Mouse (Mus musculus) forebrain, embryonic 14.5 days (tissue): ENCODE results near the gene Sdc3. TPM values are rescaled to one million over a fixed set of nuclear protein-coding genes. Genes with fewer than 3 reads are reported as not detected.
A peak's percentile ranks its signal among the peaks of the same experiment; 100 is the strongest.

ENCODE experiments used
- ATAC-seq: fragments of 200-750 bp; cut with Nextera tagmentation; 2 replicates; pipeline ENCODE4 v1.8.0; 2017; ENCODE audit warnings: mild to moderate bottlenecking, moderate library complexity
- DNase-seq: peaks from one replicate; pipeline ENCODE4 v3.0.0-alpha.2; 2015; ENCODE audit warnings: low spot score
- H3K27ac ChIP-seq: fragments of 300-500 bp; sonication (generic); 2 replicates; pipeline ENCODE4 v1.5.1; 2014; ENCODE audit warnings: low read depth, mild to moderate bottlenecking, control low read depth, low read length, moderate library complexity
- H3K27me3 ChIP-seq: fragments of 300-500 bp; sonication (generic); replicated peaks from 2 replicates; pipeline ENCODE4 v1.6.1; 2014; ENCODE audit warnings: low read length, control low read depth, mixed read lengths; ENCODE audit not compliant: control insufficient read depth, insufficient read depth
- H3K36me3 ChIP-seq: fragments of 300-500 bp; sonication (generic); 2 replicates; pipeline ENCODE4 v1.6.1; 2014; ENCODE audit warnings: low read length, control low read depth; ENCODE audit not compliant: control insufficient read depth, insufficient read depth
- H3K4me1 ChIP-seq: fragments of 300-500 bp; sonication (generic); 2 replicates; pipeline ENCODE4 v1.6.1; 2014; ENCODE audit warnings: antibody characterized with exemption, low read length, control low read depth; ENCODE audit not compliant: control insufficient read depth, insufficient read depth
- H3K4me2 ChIP-seq: fragments of 300-500 bp; sonication (generic); 2 replicates; pipeline ENCODE4 v1.6.1; 2014; ENCODE audit warnings: mild to moderate bottlenecking, control low read depth, low read length
- H3K4me3 ChIP-seq: fragments of 300-500 bp; sonication (generic); 2 replicates; pipeline ENCODE4 v1.5.1; 2014; ENCODE audit warnings: low read depth, low read length, control low read depth
- H3K9ac ChIP-seq: fragments of 300-500 bp; sonication (generic); 2 replicates; pipeline ENCODE4 v1.6.1; 2014; ENCODE audit warnings: mild to moderate bottlenecking, low read length, control low read depth, moderate library complexity
- H3K9me3 ChIP-seq: fragments of 300-500 bp; sonication (generic); replicated peaks from 2 replicates; pipeline ENCODE4 v1.6.1; 2016; ENCODE audit warnings: low read length, control low read depth, mixed read lengths; ENCODE audit not compliant: control insufficient read depth
- WGBS: fragments of 180-500 bp; shearing (Covaris S2); extraction: QIAGEN DNeasy Blood & Tissue Kit; methylation state at CpG from one replicate; pipeline ENCODE4 v1.1.7; 2014; 5-methylcytosine and 5-hydroxymethylcytosine counted together
- polyA plus RNA-seq: library from polyadenylated mRNA; unstranded; fragments of >200 nt; fragmentation: Nextera tagmentation; extraction: Ambion mirVana; gene quantifications from 2 replicates; pipeline ENCODE4 v1.2.1, GENCODE M21; 2014

Gene Sdc3
- polyA plus RNA-seq, 1 experiment from 2014 or later: 47.6 TPM

DNA sequence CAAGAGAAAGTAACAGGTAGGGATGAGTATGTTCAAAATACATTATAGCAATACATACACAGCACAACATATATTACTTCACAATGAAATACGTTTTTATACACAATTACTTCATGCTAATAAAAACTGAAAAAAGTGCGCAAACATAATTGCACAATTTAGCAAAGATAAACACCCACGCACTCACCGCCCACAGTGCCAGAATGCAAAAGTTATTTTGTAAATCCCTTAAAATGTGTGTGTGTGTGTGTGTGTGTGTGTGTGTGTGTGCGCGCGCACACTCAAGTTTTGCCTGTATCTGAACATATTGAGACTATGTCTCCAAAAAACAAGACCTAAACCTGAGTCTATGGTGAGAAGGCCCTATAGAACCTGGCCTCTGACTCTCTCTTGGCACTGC lies 66.5 kb downstream of the Sdc3 start:
- Histone ChIP-seq H3K4me1 (peaks cover 7% of the 10 kb centered on the region), H3K36me3 (no peaks in the 10 kb centered on the region), H3K9ac (no peak overlapping the region), H3K27ac (no peak overlapping the region), H3K9me3 (no peaks in the 10 kb centered on the region), H3K4me2 (no peak overlapping the region), H3K4me3 (no peak overlapping the region), H3K27me3 (peaks cover 25% of the 10 kb centered on the region; the same call in 1 of the 2 replicates)
- DNase-seq (no peak), ATAC-seq (no peak)
- 94% methylated on average over 7 of the region's 7 CpGs for WGBS

DNA sequence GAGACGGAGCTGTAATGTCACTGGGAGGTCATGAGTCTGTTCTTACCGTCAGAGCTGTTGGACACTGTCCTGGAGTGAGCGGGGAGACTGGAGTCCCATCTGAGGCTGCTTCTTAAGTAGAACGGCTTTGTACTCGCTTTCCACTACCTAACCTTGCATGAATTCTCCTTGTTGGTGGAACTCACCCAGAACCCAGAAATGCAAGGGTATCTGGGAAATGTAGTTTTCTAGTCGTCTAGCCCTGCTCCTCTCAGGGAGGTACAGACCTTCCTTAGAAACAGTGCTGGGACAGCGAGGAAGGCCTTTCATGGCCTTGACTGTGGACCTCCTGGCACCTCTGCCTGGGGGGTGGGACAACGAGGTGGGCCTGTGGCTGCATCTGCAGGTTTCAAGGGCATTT lies 67.1 kb downstream of the Sdc3 start:
- Histone ChIP-seq H3K27ac (no peak overlapping the region), H3K4me1 (peaks cover 7% of the 10 kb centered on the region), H3K4me2 (no peak overlapping the region), H3K4me3 (no peak overlapping the region), H3K9me3 (no peaks in the 10 kb centered on the region), H3K36me3 (no peaks in the 10 kb centered on the region), H3K9ac (no peak overlapping the region), H3K27me3 (peaks cover 29% of the 10 kb centered on the region; the same call in 1 of the 2 replicates)
- DNase-seq (no peak), ATAC-seq (no peak)
- 71% methylated on average over 8 of the region's 8 CpGs for WGBS

DNA sequence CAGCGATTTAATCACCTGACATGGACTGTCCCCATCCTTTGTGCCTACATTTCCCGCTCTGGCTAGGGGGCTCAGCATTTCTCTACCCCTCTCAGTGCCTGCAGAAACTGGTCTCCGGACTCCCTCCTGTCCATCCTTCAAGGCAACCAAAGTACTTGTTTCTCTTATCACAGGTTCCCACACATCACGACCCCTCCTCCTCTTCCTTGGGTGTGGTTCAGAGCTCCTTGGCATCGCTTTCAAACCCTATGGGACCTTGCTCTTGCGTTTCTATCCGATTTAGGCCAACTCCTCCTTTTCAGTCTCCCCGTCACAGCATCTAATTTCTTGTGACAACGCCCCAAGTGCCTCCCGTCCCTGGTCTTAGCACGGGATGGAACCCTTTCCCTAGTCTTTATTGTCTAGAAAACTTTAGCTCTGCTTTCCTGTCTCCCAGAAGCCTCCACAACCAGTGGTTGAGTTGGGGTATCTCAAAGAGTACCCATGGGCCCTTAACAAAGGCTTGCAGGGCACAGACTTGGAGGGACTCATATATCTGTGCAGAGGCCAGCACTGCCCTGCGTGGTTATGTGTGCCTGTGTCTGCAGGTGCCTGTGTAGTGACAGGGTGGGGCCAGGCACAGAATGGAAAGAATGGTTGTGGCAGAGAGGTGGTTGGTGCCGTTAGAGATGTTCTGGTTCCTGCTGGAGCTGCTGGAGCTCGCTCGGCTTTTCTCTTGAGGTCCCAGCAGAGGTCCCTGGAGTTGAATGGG lies 68.7 kb downstream of the Sdc3 start:
- DNase-seq (no peak), ATAC-seq (peak; percentile 46)
- H3K4me1 ChIP-seq: peaks cover 20% of the 10 kb centered on the region
- 55% methylated on average over 15 of the region's 15 CpGs for WGBS
- no peaks in the 10 kb centered on the region for H3K9me3 ChIP-seq
- 0 out of 2 replicates have a peak overlapping the region, but pooled peaks have one; percentile 15 for H3K4me3 ChIP-seq
- peaks cover 29% of the 10 kb centered on the region; the same call in 1 of the 2 replicates for H3K27me3 ChIP-seq
- no peaks in the 10 kb centered on the region for H3K36me3 ChIP-seq
- H3K4me2 ChIP-seq: peak overlapping the region; percentile 42
- H3K9ac ChIP-seq: no peak overlapping the region
- H3K27ac ChIP-seq: peak overlapping the region; percentile 35; the same call in 1 of the 2 replicates

DNA sequence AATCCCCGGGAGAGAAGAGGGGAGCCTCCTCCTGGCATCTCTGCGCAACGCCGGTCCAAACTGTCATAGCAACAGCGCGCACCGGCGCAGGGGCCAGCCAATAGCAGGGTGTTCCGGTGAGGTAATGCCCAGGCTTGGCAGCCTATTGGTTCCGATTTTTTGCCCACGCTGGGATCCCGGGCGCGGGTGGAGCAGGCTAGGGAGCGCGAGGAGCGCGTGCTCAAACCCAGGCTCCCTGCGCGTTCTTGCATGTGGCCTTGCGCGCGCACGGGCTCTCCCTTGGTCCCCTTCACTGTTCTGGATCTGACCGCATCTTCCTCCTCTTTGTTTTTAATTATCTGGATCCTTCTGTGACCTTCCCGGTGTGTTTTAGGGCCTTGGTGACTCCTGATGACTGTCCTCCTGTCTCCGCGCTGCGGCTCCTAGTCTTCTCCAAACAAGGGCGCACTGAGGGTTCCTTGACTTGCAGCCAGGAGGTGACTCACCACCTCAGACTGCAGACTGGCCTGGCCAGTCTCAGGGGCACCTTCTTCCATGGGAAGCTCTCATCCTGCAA lies 69.4 kb downstream of the Sdc3 start:
- peak overlapping the region; percentile 15 for H3K4me3 ChIP-seq
- DNase-seq (peak; percentile 93), ATAC-seq (peak; percentile 91)
- WGBS: 2% methylated on average over 30 of the region's 30 CpGs
- peak overlapping the region; percentile 35; the same call in 1 of the 2 replicates for H3K9ac ChIP-seq
- H3K4me1 ChIP-seq: peaks cover 25% of the 10 kb centered on the region
- H3K36me3 ChIP-seq: no peaks in the 10 kb centered on the region
- peaks cover 33% of the 10 kb centered on the region for H3K27me3 ChIP-seq
- peak overlapping the region; percentile 35; the same call in 1 of the 2 replicates for H3K27ac ChIP-seq
- no peaks in the 10 kb centered on the region for H3K9me3 ChIP-seq
- peak overlapping the region; percentile 42 for H3K4me2 ChIP-seq

DNA sequence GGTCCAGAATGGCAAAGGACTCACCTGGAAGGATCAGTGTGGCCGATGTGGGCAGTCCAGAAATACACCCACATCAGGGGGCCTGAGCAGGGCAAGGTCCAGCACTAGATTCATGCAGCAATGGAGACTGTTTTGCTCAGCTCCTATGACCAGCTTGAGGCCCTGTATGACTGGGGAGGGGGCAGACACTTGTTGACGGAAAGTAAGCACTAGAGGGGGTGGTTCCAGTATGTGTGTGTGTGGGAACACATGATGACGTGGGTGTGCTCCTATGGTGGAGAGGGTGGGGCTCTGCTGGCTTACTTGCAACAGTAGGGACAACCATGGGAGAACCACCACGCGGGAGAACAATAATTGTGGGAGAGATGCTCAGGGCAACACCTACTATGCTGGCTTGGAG lies 70.2 kb downstream of the Sdc3 start:
- Histone ChIP-seq H3K36me3 (no peaks in the 10 kb centered on the region), H3K9me3 (no peaks in the 10 kb centered on the region), H3K27me3 (peaks cover 39% of the 10 kb centered on the region), H3K9ac (0 out of 2 replicates have a peak overlapping the region, but pooled peaks have one; percentile 35), H3K4me3 (no peak overlapping the region), H3K4me1 (peaks cover 25% of the 10 kb centered on the region), H3K4me2 (no peak overlapping the region), H3K27ac (no peak overlapping the region)
- ATAC-seq (no peak), DNase-seq (no peak)
- 78% methylated on average over 5 of the region's 5 CpGs for WGBS

DNA sequence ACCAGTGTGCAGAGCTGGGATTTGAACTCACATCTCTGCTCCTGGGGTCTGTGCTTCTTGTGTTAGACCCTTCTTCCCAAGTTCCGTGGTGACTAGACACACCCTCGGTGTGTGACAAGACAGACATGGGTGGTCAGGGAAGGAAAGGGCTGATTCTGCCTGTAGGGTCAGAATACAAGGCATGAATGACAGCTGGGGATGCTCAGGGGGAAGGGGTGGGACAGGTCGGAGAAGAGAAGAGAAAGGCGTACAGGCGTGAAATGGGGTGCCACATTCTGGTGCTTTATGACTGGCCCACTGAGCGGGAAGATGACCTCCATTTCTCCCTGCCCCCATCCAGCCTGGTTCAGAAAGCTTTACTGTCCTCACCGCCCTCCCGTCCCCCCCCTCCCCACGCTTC lies 73.1 kb downstream of the Sdc3 start:
- H3K4me1 ChIP-seq: peaks cover 25% of the 10 kb centered on the region
- H3K4me3 ChIP-seq: no peak overlapping the region
- H3K4me2 ChIP-seq: peak overlapping the region; percentile 1; the same call in 1 of the 2 replicates
- no peaks in the 10 kb centered on the region for H3K9me3 ChIP-seq
- 13% methylated on average over 6 of the region's 9 CpGs for WGBS
- peaks cover 50% of the 10 kb centered on the region for H3K27me3 ChIP-seq
- DNase-seq (no peak), ATAC-seq (peak; percentile 19; the same call in 1 of the 2 replicates)
- H3K36me3 ChIP-seq: no peaks in the 10 kb centered on the region
- peak overlapping the region; percentile 76 for H3K27ac ChIP-seq
- no peak overlapping the region for H3K9ac ChIP-seq

DNA sequence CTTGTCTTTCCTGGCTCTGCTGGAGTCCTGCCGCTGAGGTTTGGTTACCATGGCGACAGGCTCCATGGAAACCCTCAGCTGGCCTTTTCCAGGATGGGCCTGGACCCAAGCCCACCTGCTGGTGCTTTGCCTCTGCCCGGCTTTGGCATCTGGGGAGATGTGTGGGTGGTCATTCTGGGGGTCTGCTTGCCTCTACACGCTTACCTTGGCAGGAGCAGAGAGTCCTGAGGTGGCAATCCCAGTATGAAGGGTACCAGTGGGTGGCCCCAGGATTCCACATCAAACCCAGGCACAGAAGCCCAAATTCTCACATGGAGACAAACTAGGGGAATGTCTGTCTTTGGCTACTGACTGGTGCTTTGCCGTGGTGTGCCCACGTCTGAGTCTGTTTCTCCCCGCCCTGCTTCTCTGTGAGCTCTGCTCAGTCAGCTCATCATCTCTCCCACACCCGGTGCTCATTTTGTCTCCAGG lies 73.6 kb downstream of the Sdc3 start:
- Histone ChIP-seq H3K27me3 (peaks cover 50% of the 10 kb centered on the region), H3K27ac (peak overlapping the region; percentile 76), H3K9ac (no peak overlapping the region), H3K9me3 (no peaks in the 10 kb centered on the region), H3K4me3 (no peak overlapping the region), H3K36me3 (no peaks in the 10 kb centered on the region), H3K4me2 (peak overlapping the region; percentile 1; the same call in 1 of the 2 replicates), H3K4me1 (peaks cover 25% of the 10 kb centered on the region)
- WGBS: 5% methylated on average over 8 of the region's 8 CpGs
- peak; percentile 72 for ATAC-seq
- peak; percentile 92 for DNase-seq

DNA sequence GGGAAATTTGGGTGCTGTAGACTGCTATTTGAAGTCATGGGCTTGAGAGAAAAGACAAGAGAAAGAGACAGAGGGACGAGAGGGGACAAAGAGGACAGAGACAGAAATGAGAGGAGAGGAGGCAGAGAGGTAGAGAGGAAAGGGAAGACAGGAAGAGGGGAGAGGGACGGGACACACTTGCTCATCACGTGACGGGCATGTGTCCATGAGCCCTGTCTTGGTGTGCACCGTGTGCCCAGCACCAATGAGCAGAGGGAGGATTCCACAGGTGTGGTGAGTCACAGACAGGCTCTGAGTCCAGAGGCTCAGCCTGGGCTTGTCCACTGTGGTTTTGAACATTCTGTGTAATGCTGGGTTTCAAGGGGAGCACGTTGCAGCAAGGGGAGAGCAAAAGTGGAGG lies 75.6 kb downstream of the Sdc3 start:
- H3K9ac ChIP-seq: no peak overlapping the region
- DNase-seq (no peak), ATAC-seq (no peak)
- no peak overlapping the region for H3K27ac ChIP-seq
- H3K4me2 ChIP-seq: no peak overlapping the region
- WGBS: 73% methylated on average over 6 of the region's 6 CpGs
- H3K27me3 ChIP-seq: peaks cover 54% of the 10 kb centered on the region
- no peaks in the 10 kb centered on the region for H3K36me3 ChIP-seq
- peaks cover 19% of the 10 kb centered on the region; the same call in 1 of the 2 replicates for H3K4me1 ChIP-seq
- no peak overlapping the region for H3K4me3 ChIP-seq
- no peaks in the 10 kb centered on the region for H3K9me3 ChIP-seq

DNA sequence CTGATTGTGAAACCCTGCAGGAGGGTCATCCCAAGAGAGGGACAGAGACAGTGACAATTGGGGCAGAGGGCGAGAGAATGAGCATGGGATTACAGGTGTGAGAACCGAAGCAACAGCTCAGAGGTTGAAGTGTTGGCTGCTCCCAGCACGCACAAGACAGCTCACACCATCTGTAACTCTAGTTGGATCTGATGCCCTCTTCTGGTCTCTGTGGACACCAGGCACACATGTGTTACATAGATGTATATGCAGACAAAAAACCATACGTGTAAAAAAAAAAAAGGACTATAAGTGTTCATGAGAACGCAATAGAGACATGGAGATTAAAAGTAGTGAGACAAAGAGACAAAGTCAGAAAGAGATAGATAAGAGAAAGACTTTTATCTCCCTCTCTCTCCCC lies 76.5 kb downstream of the Sdc3 start:
- H3K4me2 ChIP-seq: no peak overlapping the region
- H3K4me1 ChIP-seq: peaks cover 19% of the 10 kb centered on the region; the same call in 1 of the 2 replicates
- H3K4me3 ChIP-seq: no peak overlapping the region
- no peaks in the 10 kb centered on the region for H3K36me3 ChIP-seq
- peaks cover 47% of the 10 kb centered on the region for H3K27me3 ChIP-seq
- WGBS: 55% methylated on average over 5 of the region's 5 CpGs
- no peak overlapping the region for H3K27ac ChIP-seq
- H3K9me3 ChIP-seq: no peaks in the 10 kb centered on the region
- no peak overlapping the region for H3K9ac ChIP-seq
- ATAC-seq (no peak), DNase-seq (no peak)
